Mouse (Mus musculus) induced T-regulatory cell, adult 2 months (primary cell): ENCODE data around the gene Mul1.
A peak's percentile ranks its signal among the peaks of the same experiment; 100 is the strongest.

ENCODE experiments used
- DNase-seq: peaks from one replicate; pipeline ENCODE4 v3.0.0-alpha.2; 2012; ENCODE audit warnings: low read depth

Gene Mul1

DNA sequence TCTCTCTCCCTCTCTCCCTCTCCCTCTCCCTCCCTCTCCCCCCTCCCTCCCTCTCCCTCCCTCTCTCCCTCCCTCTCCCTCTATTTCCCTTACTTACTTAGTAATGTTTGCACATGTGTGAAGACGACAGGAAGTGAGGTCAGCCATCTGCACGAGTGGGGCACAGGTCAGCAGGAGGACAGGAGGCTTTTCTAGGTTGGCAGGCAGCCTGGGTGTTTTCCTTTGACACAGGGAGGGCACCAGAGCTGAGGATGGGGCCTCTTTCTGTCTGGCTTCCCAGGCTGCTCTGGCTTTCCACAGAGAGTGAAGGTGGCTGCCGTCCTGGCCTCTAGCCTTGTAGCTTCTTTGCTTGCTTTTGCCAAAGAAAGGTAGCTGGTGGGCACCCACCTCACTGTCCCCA lies 5.6 kb downstream of the Mul1 start:
- DNase-seq = no peak

DNA sequence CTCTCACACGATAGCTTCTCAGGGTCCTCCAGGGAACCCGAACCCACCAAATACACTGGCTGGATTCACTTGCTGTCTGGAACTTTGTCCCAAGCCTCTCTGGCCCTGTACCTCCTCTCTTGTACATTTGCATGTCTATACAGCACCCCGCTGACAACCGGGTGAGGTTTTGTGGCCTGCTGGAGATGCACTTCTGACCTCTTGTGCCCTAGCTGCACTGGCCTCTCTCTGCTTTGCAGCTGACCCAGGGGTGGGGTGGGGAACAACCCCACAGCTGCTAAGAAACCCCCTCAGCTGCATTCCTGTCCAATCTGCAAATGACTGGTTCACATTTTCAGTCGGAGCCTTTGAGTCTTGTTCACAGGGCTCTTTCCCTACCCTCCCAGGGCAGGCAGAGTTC lies 10.5 kb downstream of the Mul1 start:
- DNase-seq = no peak

DNA sequence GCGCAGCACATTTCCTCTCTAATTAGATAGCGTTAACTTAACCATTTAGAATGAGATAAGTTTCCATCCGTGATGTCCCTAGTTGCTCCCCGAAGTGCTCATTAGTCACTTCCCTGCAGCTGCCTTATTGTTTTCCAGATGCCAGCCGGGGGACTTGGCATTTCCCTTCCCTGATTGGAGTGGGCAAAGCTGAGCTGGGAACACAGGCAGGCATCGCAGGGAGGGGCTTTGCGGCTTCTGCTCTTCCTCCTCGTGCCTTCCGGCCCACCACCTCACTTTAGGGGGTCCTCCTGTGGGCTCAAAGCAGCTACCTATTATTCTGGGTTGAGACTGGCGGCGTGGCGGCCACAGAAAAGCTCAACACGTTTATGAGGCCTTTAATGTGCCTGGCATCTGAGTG lies 12.5 kb downstream of the Mul1 start:
- no peak for DNase-seq

DNA sequence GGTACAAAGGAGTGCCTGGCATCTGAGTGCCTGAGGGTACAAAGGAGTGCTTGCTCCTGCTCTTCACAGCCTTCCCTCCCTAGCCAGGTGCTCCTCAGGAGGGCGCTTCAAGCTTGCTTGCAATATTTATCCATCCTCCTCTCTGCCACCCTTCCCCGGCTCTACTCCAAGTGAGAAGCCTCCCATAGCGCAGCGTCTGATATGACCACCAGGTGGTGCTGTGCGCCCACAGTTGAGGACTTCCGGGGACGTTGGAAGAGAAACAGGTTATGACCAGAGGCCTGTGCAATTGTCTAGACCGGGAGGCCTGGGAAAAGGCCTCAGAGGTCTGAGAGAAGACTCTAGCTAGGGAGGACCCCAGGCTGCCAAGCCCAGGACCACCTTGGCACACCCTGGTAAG lies 12.9 kb downstream of the Mul1 start:
- peak; percentile 92 for DNase-seq

DNA sequence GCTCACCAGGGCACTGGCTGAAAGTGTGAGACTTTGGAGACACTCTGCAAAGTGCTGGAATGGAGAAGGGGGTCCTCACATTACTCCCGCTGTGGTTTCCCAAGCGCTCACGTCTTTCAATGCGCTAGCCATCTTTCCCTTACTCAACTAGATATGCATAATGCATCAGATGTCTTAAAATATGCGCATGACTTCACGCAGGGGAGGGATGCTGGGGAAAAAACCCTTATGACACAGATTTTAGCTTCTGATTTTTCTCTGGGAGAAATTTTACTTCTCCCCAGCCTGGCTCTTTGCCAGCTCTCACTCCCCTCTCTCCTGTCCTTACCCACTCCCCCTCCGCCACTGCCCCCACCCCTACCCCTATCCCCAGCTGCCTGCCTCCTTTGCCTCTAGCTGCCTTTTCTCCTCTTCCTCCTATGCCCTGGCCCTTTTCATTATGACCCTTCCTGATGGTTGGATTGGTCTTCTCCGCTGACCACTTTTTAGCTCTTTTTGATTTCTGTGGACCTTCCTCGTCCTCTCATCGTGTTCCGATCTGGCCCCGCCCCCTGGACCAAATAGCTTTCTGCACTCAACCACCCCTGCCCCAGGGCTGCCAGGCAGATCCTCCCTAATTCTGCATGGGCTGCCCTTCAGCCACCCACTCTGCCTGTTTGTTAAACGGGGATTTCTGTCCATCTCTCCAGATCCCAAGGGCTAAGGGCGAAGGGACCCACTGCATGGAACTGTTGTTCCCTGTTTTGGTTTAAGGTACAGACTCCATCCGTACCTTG lies 13.5 kb downstream of the Mul1 start:
- DNase-seq = no peak

DNA sequence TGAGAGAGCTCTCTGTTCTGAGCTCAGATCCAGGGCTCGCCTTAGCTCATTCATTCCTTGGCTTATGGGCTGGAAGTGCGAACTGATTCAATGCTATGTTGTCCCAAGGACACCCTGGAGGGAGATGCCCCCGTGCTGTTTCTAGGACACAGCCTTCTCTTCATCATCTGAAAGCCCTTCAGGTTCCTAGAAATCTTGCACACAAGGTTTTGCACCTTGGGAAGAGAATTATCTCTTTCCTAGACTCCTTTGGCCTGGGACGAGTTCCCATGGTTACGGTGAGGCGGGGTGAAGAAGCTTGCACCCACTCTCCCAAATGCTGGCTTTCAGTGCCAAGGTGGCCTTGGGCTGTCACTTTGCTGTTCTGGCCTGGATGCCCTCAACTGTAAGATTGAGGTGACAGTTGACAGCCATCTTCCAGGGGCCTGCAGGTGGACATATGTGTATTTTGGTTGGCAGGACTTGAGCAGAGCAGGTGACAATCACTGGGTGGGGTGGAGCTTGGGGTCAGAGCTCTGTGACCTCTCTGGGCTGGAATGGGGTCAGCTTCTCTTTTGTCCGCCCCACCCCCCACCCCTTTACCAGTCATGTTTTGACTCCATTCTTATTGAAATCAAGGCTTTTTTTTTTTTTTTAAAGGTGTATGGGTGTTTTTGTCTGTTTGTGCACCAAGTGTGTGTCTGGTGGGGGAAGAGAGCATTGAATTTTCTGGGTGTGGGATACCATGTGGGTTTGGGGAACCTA lies 14.6 kb downstream of the Mul1 start:
- no peak for DNase-seq

DNA sequence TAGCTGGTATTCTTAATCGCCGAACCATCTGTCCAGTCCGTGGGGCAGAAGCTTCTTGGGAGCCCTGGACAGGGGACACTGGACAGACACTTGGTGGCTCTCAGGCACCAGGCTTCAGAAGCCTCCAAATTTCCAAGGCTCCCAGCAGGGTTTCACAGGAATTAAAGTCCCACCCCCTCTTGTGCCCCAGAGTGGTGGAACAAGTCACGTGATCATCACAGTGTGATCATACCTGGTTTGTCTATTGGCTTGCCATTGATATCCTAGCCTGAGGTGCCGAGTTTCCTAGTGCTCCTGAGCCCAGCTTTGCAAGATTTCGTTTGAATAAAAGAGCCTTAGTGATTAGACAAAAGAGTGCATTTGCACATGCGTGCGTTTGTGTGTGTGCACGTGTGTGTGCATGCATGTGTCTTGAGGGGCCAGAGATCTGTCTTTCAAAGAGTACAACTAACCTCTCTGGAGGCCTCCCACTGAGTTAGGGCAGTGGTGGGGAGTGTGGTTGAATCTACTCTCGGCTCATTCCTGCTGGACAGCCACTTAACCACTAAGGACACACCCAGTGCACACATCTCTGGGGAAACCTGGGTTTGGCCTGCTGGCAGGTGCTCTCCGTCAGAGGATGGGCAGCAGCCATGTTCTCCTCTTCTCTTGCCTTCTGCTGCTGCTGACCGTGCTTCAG lies 15.3 kb downstream of the Mul1 start:
- DNase-seq = no peak

DNA sequence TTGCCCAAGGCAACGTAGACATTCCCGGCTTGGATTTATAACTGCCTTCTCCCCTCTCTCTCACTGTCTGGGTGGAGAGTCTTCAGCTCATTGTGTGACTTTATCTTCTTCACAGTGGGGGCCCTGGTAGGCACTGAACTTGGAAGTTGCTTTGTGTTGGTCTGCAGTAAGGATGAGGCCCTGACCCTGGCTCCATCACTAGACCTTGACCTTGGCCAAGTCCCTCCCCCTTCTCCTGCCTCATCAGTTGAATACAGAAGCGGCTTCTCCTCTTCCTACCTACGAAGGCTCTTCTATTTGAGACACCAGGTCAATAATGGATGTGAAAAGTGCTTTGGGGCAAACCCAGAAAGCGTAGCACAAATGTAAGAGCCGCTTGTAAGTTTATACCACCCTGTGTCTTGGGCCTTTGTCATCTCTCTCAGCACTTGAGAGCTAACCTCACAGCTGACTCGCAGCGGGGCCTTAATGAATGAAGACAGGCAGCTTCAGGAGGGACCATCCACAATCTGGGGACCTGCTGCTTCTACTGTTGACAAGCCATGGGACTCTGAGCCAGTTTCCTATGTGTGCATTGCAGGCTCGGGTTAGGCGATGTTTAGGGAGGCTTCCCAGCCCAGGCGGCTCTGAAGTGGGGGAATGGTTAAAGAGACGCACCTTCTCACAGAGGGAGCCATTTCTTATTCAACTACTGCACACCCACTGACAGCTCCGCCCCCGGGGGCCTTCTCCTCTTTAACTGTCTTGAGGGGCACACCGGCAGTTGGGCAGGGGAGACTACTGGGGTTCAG lies 18.0 kb downstream of the Mul1 start:
- no peak for DNase-seq

DNA sequence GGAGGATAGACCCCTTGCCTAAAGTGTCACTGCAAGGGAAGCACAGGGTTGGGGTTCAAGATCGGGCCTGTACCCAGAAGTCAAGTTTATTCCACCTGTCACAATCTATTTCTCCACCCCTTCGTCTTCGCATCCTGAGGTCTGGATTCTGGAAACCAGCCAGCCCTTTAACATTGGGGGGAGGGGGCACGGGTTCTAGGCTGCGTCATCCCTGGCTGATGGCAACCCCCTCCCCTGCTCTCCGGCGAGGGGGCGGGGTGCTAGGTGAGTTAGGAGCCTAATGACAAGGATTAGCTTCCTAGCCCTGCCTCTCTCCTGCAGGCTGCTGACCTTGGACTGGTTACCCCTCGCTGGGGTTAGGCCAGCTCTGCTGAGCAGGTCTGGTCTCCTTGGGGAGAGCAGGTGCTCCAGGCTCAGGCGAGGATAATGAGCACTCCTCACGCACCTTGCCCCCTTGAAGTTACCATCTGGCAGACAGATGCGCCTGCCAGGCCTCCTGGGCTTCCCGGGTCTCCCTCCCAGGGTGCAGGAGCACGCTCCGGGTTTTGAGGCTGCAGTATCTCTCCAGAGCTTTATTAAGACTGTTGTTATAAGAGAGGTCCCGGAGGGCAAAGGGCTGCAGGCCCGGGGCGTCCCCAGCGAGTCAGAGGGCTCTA lies 18.8 kb downstream of the Mul1 start:
- no peak for DNase-seq

DNA sequence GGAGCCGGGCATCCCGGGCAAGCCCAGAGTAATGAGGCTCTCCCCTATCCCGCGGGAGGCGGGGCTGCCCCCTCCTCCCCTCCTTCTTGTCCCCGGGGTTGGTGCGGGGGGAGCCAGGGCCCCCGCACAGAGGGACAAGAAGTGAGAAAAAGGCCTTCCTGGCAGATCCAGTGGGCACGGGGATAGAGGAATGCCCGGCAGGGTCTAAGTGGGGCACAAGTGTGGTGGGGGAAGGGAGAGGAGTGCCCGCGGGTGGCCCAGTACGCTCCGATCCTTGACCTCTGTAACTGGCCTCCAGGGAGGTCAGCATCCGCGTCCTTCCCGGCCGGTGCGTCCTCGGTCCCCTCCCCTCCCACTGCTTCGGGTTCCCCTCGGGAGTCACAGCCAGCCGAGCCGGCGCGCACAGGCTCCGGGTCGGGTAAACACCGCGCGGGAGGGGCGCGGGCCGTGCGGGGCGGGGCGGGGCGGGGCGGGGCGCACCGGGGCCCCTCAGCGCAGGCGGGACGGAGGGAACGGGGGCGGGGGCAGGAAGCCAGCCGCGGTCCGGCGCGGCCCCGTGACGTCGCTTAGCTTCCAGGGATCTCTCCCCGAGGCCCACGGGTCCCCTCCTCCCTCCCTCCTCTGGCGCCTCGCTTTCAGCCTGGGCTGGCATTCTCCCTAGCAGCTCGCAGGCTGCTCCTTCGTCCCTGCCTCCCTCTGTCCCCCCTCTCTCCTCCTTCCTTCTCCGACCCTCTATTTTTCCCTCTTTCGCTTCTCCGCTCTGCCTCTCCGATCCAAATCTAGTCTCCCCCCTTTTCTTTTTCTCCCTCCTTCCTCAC lies 19.5 kb downstream of the Mul1 start, which contains the start of gene Camk2n1:
Gene Camk2n1 (plus strand): TSS at position 562 of the 818 bp plus-strand sequence.
- peak; percentile 68 for DNase-seq

DNA sequence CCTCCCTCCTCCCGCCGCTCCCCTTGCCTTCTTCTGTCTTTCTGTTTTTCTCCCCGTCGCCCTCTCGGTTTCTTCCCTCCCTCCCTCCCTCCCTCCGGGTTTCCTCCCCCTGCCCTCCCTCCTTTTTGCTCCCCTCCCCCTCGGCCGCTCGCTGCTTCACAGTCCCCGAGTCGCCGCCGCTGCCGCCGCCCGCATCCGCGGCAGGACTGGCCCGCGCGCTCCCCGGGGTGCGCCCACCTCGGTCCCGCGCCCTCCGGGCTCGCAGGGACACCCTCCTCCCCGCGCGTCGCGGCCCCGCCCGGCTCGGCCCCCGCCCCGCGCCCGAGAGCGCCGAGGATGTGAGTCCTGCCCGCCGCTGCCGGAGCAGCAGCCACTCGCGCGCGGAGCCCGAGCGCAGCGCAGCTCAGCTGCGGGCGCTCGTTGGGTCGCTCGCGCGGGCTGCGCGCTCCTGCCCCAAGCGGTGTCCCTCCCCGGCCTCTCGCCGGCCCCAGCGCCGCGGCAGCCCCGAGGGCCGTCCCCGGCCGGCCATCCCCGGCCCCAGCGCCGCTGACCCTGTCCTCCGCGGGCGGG lies 20.2 kb downstream of the Mul1 start:
- peak; percentile 57 for DNase-seq

DNA sequence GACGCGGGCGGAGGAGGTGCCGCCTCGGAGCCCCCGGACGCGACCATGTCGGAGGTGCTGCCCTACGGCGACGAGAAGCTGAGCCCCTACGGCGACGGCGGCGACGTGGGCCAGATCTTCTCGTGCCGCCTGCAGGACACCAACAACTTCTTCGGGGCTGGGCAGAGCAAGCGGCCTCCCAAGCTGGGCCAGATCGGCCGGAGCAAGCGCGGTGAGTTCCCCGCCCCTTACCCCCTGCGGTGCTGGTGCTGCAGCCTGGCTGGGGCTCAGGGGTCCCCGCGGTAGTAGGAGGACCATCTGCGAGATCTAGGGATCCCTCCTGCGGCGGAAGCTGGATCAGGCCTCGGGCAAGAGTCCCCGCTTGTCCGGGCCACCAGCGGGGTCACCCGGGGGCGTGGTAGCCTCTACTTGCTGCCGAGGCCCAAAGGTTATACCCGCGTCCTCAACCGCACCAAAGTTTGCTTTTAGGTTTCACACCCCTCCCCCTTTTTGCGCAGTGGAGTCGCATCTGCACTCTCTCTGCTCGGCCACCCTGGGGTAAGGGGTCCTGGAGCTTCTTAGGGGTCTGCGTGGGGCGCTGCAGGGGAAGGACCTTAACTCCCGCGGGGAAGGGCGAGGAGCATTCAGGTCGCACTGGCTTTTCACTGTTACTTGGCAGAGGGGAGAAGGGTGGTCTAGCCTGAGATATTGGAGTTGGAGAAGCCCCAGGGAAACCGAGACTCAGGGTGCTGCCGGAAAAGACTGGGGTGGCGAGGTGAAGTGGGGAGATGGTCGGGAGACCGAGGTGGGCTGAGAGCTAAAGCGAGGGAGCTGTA lies 20.9 kb downstream of the Mul1 start:
- no peak for DNase-seq

DNA sequence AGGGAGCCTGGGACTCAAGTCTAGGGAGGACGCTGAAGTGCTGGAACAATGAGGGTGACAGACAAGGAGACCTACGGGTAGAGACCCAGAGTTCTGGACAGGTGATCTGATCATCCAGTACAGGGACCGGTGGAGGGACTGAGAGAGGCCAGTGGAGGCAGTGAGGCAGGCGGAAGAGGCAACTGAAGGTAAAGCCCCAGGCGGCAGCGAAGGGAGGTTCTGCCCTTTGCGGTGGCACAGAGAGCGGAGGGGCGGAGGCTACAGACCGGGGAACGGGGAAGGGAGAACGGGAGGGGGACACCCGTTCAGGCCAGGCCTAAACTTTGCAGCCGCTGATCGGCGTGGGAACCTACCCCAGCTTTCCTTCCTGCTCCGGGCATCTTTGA lies 21.5 kb downstream of the Mul1 start:
- DNase-seq = peak; percentile 72

DNA sequence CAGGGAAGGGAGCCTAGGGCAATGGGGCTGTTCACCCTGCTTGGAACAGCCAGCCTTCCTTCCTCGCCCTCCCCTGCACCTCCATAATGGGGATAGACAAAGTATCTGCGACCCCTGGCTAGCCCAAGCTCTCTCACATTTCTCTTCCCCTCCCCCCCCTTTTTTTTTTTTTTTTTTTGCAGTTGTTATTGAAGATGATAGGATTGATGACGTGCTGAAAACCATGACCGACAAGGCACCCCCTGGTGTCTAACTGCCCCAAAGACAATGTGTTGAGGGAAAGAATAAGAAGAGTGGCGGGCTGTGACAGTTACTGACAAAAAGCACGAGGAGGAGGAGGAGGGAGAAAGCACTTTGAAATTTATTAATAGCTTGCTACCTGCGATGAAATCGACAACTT lies 22.1 kb downstream of the Mul1 start:
- peak; percentile 73 for DNase-seq

DNA sequence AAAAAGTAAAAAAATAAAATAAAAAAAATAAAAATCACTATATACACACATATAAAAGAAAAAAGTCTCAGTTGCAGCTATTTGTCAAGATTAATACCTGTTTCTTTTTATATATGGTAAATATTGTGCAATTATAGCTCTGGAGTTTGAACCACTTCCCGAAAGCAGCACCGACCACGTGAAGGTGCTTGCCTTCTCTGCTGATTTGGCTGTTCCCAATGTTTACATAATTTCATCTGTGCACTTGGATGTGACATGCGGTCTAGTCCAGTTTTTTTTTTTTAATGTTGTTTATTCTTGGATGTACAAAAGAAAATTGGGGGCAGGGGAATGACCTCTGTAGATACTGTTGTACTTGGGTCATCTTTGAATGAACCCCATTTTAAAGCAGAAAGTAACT lies 22.6 kb downstream of the Mul1 start:
- no peak for DNase-seq

DNA sequence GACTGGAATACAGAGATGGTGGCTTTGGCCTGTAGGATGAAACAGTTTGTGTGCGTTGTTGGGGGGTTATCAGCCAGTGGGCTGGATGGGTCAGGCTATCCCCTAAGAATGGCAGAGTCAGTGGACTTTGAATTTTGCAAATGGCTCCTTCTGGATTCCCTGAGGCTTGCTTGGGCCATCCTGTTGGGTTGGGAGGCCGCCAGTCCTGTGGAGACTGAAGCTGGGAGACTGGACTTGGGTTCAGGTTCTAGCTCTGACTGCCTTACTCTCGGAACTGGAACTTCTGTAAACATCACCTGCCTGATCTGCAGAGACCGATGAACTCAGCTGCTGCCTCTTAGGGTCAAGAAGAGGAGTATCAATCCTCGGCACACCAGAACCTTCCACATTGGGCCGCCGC lies 23.7 kb downstream of the Mul1 start:
- DNase-seq = no peak

DNA sequence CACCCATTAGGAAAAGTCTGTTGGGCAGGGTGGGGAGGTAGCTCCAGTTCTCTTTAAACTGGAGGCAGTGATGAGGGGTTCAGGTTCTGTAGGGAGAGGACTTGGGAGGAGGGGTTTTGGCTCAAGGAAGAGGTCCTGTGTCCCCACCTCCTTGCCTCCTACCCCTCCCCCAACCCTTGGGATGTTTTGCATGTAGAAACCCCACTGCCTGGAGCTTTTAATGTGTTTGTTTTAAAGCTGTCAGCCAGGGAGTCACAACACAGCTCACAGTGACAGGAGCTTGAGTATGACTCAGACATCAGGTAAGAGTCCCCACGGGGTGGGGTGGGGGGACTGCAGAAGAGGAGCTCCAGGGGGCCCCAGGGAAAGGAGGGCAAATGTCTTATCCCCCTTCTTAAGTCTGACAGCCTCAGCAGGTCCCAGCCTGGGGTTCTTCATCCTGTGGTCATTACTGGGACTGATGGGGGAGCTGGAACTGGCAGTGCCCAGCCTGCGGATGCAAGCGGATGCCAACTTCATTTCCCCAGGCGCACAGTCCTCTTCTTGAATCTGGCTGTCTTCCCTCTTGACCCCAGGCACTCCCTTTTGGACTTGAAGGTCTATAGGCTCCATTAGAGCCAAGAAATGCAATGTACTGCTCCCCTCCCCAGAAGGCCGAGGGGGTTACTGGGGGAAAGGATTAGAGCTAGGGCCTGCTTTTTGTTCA lies 24.4 kb downstream of the Mul1 start:
- no peak for DNase-seq

DNA sequence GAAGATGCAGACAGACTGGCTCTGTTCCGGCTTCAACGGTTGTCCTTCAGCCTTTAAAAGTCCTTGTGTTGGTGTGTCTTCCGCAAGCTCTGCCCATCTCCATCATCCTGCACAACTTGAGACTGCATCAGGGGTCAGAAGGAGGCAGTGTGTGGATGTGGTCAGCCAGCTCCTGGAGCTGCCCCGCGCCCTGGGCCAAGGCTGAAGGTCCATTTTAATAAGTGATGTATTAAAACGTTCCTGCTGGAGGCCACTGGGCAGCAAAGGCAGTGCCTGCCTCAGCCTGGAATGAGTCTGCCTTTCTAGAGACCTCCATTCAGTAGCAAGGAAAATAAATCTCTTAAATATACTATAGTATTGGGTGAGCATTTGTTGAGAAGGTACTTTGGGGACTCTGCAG lies 25.3 kb downstream of the Mul1 start:
- DNase-seq = no peak

DNA sequence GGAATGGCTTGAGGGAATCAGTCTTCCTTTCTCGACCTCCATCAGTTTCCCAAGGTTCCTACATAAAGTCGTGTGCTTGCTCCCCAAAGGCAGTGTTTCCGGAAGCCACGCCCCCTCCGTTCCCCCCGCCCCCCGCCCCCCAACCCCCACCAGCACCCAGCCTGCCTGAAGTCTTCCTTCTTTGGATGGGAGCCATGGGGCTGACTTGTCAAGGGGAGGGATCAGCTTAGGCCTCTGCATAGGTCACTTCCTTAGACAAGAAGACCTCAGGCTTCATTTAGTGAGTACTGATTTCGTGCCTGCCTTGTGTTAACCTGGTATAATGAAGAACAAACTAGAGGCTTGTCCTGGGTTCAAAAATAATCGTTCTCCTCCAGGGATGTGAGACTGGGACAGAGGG lies 26.4 kb downstream of the Mul1 start:
- DNase-seq = no peak
